Mouse (Mus musculus) stomach, postnatal 0 days (tissue): ENCODE results near the gene Gm4070.
"Not testable (repeated sequence)": the region's sequence is repeated elsewhere in the genome, so short reads cannot be mapped to it uniquely, and the experiment has no call there.

Source experiments
- CTCF ChIP-seq: IDR thresholded peaks from 2 replicates; pipeline ENCODE4 v1.5.1; 2016; ENCODE audit warnings: antibody characterized with exemption, low read depth, mild to moderate bottlenecking, moderate library complexity
- EP300 ChIP-seq: optimal IDR thresholded peaks from 2 replicates; pipeline ENCODE3; 2016; ENCODE audit warnings: antibody characterized with exemption

GRCm38 (mm10) chr7:105879717-105880484, 73.9 kb downstream of the Gm4070 start:
- not testable (repeated sequence) for TF ChIP-seq EP300, CTCF
